Mouse (Mus musculus): ENCODE results near the gene Slc24a3. TPM values are rescaled to one million over a fixed set of nuclear protein-coding genes. Genes with fewer than 3 reads are reported as not detected.

The Slc24a3 gene
- polyA plus RNA-seq, 1 experiment from 2014 or later: 24.9 TPM

DNA sequence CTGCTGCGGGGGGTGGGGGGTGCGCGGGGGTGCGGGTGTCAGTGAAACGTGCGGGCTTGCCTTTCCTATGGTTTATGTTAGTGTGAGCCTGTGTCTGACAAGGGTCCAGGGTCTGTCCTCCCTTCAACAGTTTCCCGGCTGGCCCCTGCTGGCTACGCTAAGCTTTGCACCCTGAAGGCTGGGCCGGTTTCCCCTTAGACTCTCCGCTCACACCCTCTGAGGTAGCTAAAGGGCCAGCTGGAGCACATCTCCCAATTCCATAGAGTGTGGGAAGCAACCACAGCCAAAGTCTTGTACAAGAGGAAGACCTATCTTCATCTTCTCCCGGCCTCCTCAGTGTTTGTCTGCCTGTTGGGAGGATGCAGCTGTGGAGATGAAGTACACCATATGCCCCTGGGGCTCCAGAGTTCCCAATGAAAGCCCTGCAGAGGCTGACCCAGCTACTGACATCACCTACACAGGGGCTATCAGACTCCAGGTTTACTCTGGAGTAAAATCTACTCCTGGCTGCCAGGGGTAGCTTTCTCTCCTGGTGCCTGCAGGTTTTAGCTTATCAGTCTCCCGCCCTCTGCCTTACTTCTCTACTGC is 487.9 kb downstream of the Slc24a3 start:
- DNase-seq (ENCODE audit: low read depth, low spot score): no peak
- ChIA-PET POLR2A (no interaction called here), CTCF (no interaction called here)
- in situ Hi-C loops (cut with MboI; ENCODE audit: low pct_unique_long_range_greater_than_20kb): no loop called here
- ATAC-seq: no peak
- no peak for TF ChIP-seq CTCF (IDR thresholded peaks at IDR 0.05)
- H3K27me3 ChIP-seq: no peaks in the 10 kb centered on the region

DNA sequence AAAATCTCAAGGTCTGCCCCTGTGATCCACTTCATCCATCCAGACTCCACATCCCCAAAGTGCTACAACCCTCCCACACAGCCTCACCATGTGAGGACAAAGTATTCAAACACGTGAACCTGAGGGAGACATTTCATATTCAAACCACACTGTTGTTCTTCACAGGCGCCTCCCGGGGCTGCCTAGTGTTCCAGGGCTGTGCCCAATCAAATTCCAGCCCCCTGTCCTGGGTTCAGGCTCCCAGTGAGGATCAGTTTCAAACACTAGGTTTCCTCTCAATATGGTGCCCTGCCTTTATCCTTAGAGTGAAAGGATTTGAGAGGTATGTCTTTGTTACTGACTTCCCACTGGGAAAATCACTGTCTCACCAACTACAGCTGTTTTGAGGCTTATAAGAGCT is 488.6 kb downstream of the Slc24a3 start:
- H3K27me3 ChIP-seq: no peaks in the 10 kb centered on the region
- ATAC-seq: no peak
- no peak for DNase-seq (ENCODE audit: low read depth, low spot score)
- POLR2A ChIA-PET: no interaction called here
- TF ChIP-seq CTCF (IDR thresholded peaks at IDR 0.05): no peak
- in situ Hi-C loops (cut with MboI; ENCODE audit: low pct_unique_long_range_greater_than_20kb): no loop called here
- CTCF ChIA-PET: no interaction called here

DNA sequence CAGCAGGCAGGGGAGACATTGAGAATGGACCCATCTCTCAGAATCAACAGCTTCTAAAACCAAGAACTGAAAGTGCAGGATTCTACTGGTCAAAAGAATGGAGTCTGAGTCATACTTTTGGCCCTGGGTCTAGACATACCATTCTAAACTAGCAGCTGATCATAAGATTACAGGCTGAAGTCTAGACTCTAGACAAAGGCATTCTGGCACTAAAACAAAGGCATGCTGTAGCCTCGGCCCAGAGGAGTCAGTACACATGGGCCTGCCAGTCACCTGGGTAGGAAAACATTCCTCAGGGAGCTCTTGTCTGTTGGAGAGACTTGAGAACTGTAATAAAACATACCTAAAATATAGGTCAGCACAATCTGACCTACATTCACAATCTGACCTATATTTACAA is 489.2 kb downstream of the Slc24a3 start:
- POLR2A ChIA-PET: no interaction called here
- ATAC-seq: peak; percentile 84
- CTCF ChIA-PET: no interaction called here

DNA sequence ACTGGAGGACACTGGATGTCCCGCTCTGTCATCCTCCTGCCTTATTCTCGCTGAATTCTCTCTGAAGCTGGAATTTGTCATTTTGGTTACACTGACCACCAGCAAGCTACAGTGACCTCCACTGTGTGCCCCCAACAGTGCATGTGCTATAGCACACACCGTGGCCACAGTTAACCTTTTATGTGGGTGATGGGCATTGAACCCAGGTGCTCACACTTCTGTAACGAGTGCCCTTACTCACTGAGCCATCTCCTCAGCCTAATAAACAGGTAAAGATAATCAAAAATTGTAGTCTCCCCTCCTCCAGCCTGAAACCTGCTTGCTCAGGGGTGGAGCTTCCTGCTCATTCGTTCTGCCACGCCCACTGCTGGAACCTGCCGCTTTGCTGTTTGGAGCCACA is 493.7 kb downstream of the Slc24a3 start:
- POLR2A ChIA-PET: no interaction called here
- CTCF ChIA-PET: no interaction called here
- no peak for ATAC-seq
- no peak for TF ChIP-seq CTCF (IDR thresholded peaks at IDR 0.05)
- no peaks in the 10 kb centered on the region for H3K27me3 ChIP-seq
- no peak for DNase-seq (ENCODE audit: low read depth, low spot score)
- in situ Hi-C loops (cut with MboI; ENCODE audit: low pct_unique_long_range_greater_than_20kb): no loop called here

More for the DNA sequence above, 489.2 kb downstream of the Slc24a3 start:
- peak; percentile 62 for DNase-seq (ENCODE audit: low read depth, low spot score)
- no peaks in the 10 kb centered on the region for H3K27me3 ChIP-seq
- in situ Hi-C loops (cut with MboI; ENCODE audit: low pct_unique_long_range_greater_than_20kb): no loop called here
- TF ChIP-seq CTCF (IDR thresholded peaks at IDR 0.05): no peak

DNA sequence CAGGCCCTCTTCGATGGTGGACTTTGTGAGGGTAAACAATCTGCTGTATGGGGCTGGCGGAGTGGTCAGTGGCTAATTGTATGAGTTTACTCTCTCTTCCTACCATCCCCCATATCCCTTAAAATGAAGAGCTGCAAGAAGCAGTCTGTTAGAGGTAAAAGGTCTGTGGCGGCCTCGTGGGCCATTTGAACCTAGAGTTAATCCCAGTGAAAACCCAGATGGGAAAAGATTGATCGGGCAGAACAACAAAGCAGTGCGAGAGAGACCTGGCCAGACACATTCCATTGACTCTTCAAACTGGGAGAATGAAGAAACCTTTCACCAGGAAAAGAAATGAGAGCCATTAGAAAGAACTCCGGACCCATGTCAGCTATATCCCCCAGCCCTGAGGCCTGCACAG is 496.3 kb downstream of the Slc24a3 start:
- ChIA-PET POLR2A (no interaction called here), CTCF (no interaction called here)
- H3K27me3 ChIP-seq: no peaks in the 10 kb centered on the region
- ATAC-seq (no peak), DNase-seq (ENCODE audit: low read depth, low spot score) (no peak)
- in situ Hi-C loops (cut with MboI; ENCODE audit: low pct_unique_long_range_greater_than_20kb): no loop called here
- no peak for TF ChIP-seq CTCF (IDR thresholded peaks at IDR 0.05)

DNA sequence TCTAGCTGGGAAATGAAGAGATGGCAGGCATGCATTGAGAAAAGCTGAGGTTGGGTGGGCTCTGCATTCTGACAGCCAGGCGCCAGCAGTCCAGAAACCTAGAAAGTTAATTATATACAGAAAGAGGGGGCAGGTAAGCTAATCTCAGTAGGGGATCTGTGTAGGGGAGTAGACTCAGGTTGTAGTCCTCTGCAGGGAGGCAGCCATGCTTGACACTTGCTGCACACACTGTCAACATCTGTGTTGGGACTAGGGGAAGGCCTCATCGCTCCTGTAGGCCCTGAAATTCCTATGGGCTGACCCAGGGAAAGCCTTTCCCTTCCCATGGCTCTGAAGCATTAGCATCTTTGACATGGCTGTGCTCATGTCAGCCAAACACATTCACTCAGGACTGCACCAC is 496.8 kb downstream of the Slc24a3 start:
- ChIA-PET POLR2A (no interaction called here), CTCF (no interaction called here)
- no peak for TF ChIP-seq CTCF (IDR thresholded peaks at IDR 0.05)
- ATAC-seq (no peak), DNase-seq (ENCODE audit: low read depth, low spot score) (no peak)
- in situ Hi-C loops (cut with MboI; ENCODE audit: low pct_unique_long_range_greater_than_20kb): no loop called here
- no peaks in the 10 kb centered on the region for H3K27me3 ChIP-seq

DNA sequence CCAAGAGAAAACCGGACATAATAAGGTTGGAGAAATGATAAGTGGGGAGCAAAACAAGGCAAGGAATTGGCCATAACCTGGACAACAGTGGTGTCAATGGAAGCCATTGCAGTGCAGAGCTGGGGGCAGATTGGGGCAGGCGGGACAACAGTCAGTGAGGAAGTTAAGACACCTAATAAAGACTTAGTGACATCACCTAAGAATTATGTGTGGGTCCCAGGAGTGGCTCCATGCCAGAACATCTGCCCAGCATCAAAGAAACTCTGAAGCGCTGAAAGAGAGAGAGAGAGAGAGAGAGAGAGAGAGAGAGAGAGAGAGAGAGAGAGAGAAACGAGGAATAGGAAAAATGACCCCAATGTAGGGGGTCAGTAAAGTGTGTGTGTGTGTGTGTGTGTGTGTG is 500.6 kb downstream of the Slc24a3 start:
- ChIA-PET CTCF (no interaction called here), POLR2A (no interaction called here)
- no peak for TF ChIP-seq CTCF (IDR thresholded peaks at IDR 0.05)
- ATAC-seq (no peak), DNase-seq (ENCODE audit: low read depth, low spot score) (no peak)
- H3K27me3 ChIP-seq: no peaks in the 10 kb centered on the region
- in situ Hi-C loops (cut with MboI; ENCODE audit: low pct_unique_long_range_greater_than_20kb): no loop called here

DNA sequence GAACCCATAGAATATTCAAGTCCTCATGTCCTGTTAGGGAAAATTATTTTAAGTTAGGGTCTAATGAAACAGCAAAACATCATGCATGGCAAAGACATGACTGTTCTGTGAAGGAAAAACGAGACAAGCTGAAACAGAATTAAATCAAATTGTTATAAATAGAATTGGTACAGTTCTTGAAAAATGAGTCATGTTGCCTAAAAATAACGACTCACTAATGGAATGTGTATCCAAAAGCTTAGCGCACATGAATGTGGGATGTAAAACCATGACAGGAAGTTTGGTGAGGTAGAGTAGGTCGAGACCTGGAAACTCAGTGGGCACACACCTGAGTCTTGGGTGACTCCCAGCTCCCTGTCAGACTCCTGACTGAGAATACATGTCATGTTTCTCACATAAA is 502.6 kb downstream of the Slc24a3 start:
- ATAC-seq (peak; percentile 33), DNase-seq (ENCODE audit: low read depth, low spot score) (no peak)
- H3K27me3 ChIP-seq: no peaks in the 10 kb centered on the region
- ChIA-PET CTCF (no interaction called here), POLR2A (interaction anchor here (0.6 kb wide), 1 partner anchor 8 kb away, joined by 3 read pairs; no protein-coding TSS in a partner anchor)
- no peak for TF ChIP-seq CTCF (IDR thresholded peaks at IDR 0.05)
- in situ Hi-C loops (cut with MboI; ENCODE audit: low pct_unique_long_range_greater_than_20kb): no loop called here

DNA sequence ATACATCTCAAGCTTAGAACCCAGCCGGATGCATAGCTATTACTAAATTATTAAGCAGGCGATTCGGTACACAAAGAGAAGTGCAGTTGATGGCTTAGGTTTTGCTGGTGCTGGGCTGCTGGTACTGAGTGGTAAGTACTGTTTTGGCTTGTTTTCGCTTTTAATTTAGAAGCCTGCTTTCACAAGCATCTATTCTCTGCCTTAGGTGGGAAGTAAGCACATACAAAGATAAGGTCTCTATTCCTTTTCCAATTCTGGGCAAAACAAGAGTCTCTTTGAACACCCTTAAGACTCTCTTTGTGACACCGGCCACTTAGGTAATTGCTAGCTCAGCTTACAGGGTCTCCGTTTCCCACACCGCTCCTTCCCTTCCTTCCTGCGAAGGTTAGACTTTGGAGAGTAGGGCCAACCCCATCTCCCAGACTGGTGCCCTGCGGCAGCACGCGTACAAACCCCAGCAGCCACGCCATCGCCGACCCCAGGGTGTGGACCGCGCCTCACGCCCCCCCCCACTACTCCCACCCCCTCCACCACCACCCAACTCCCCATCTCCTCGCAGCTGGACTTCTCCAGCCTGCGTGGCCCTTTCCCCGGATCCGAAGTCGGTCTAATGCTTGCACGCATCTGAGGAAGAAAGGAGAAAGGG is 507.1 kb downstream of the Slc24a3 start:
- POLR2A ChIA-PET: interaction anchor here (0.7 kb wide), 1 partner anchor 262 kb away, joined by 4 read pairs; no protein-coding TSS in a partner anchor
- no peak for TF ChIP-seq CTCF (IDR thresholded peaks at IDR 0.05)
- H3K27me3 ChIP-seq: no peaks in the 10 kb centered on the region
- DNase-seq (ENCODE audit: low read depth, low spot score): no peak
- in situ Hi-C loops (cut with MboI; ENCODE audit: low pct_unique_long_range_greater_than_20kb): no loop called here
- CTCF ChIA-PET: no interaction called here
- ATAC-seq: no peak

DNA sequence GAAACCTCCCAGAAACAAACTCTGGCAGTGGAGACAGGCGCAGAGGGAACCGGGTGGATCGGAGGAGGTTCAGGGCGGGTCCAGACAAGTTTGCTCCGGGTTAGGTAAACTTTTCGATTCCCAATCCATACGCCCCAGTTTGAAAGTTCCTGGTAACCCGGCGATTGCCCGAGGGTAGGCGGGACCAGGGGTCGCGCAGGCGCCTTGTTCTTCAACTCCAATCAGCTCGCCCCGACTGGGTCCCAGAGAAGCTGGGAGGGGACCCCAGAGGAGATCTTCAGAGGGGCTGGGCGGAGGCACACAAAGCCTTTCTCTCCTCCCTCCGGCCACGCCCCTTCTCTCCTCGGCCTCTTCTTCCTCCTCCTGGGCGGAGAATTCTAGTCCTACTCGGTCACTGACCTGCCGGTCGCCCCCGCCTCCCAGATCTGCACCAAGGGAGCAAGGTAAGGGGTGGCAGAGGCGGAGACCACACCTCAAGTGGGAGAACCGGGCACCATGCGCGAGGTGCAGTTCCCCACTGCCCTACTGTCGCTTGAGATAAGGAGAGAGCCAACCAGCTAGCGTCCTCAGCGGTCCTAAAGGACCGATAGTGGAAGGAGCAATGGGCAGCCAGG is 507.7 kb downstream of the Slc24a3 start, which contains the start of gene Rin2:
Gene Rin2 (plus strand): TSS at position 74 of the 614 bp plus-strand sequence.
- ATAC-seq (peak; percentile 65), DNase-seq (ENCODE audit: low read depth, low spot score) (no peak)
- in situ Hi-C loops (cut with MboI; ENCODE audit: low pct_unique_long_range_greater_than_20kb): no loop called here
- POLR2A ChIA-PET: no interaction called here
- CTCF ChIA-PET: no interaction called here
- H3K27me3 ChIP-seq: no peaks in the 10 kb centered on the region
- TF ChIP-seq CTCF (IDR thresholded peaks at IDR 0.05): no peak

DNA sequence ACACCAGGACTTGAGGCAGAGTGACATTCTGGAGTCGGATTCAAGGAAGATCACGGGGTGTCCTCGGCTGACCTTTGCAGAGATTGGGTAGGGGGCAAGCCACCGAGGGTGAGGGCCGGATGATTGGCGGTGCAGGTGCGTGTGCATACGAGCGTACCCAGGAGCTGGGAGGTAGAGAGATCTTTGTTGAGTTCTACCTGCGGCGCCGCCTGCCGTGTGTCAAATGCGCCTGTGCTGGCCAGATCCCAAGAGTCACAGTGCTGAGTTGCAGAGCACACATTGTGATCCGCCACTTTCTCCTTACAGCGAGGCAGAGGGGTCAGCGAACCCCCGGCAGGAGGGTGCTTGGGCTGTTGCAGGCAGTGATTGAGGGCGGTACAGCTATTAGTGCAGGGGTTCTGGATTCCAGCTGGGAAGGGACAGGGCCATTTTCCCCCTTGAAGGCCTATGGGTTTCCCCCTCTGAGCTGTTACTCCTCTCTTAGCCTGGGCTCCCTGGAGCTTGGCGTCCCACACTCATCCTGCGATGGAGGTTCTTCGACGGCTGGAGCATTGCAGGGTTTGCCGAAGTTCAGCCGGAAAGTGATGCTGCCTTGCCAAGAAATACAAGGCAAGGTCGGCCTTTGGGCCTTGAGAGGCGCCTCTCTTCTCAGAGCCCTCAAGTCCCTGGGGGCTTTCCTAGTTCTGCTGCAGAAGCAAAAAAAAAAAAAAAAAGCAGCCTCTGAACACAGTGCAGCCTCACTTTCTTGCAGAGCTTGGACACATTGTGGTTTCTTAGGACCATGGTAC is 508.4 kb downstream of the Slc24a3 start:
- CTCF ChIA-PET: no interaction called here
- in situ Hi-C loops (cut with MboI; ENCODE audit: low pct_unique_long_range_greater_than_20kb): no loop called here
- no peak for TF ChIP-seq CTCF (IDR thresholded peaks at IDR 0.05)
- no peak for DNase-seq (ENCODE audit: low read depth, low spot score)
- peak; percentile 26 for ATAC-seq
- POLR2A ChIA-PET: interaction anchor here (0.6 kb wide), 1 partner anchor 162 kb away, joined by 3 read pairs; no protein-coding TSS in a partner anchor
- no peaks in the 10 kb centered on the region for H3K27me3 ChIP-seq
